Mouse (Mus musculus): ENCODE measurements around the gene Ccdc134.
"Not testable (repeated sequence)": the region's sequence is repeated elsewhere in the genome, so short reads cannot be mapped to it uniquely, and the experiment has no call there.

Ccdc134 gene

GRCm38 (mm10) chr15:82127426-82128374 is at the start of gene Ccdc134:
Ccdc134 (plus strand) TSS chr15:82127922.
- peak; percentile 98 for DNase-seq

DNA sequence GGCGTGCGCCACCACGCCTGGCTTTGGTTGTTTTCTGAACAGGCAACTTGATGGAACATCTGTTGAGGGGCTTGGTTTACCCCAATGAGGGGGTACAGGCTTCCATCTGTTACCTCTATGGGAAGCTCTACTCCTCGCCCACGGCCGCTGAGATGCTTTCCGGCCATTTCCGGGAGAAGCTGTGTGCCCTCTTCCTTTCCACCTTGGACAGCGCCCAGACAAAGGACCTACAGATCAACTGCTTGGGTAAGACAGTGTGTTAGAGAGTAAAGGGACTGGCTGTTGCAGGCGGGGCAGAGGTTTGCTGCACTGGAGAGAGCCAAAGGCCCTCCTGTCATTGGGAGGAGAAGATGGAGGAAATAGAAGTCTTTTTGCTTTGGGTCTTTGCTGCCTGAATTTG is 47.8 kb upstream of the Ccdc134 start:
- DNase-seq: no peak

GRCm38 (mm10) chr15:82081161-82081560 is 46.6 kb upstream of the Ccdc134 start:
- peak in 1 of 2 experiments; percentile 21 for DNase-seq

DNA sequence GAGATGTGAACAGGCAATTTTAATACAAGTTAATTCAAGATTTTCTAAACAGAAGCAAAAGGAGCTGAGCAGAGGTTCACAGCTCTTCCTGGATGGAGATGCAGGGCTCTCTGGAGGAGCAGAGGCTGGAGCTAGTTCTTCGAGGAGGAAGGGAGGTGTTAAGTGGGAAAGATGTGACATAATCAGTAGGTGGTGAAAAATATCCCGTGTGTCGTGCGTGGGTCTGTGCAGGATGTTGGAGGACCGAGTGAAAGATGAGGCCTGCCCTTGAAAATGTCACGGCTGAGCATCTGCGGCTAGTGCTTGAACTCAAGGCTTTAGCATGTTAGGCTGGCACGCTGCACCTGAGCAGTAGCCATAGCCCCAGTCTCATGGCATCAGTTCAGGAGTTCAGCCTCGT is 42.1 kb upstream of the Ccdc134 start:
- DNase-seq: no peak

DNA sequence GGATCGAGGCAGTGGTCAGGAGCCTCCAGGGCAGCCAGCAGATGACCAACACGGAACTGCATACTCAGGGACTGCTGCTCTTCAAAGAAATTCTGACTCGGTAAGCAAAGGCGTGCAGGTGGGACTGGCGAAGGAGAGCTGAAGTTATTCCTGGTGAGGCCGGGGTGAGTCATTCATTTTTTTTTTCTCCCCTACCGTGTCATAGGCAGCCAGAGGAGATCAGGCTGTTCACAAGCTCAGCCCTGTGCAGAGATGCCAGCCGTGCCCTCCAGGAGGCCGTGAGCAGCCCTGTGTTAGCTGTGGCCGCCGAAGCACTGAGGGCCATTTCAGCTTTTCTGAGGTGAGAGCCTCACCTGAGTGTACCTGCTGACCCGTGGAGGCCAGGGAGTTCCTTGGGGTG is 41.6 kb upstream of the Ccdc134 start:
- no peak for DNase-seq

DNA sequence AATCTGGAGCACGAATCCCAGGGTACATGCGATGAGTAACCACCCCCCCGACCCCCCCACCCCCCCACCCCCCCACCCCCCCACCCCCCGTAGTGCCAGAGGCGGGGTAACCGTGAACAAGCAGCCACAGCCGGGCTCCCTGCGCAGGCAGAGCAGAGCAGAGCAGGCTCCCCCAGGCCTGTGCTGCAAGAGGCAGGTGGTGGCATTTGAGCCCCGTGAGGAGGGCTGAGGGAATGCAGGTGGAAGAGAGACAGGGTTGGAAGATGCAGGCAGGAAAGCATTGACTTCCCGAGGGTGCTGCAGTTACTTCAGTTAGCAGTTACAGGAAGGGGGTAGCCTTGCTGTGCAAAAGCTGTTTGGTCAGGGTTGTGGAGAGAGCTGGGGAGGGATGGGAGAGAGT is 40.5 kb upstream of the Ccdc134 start:
- DNase-seq: no peak

GRCm38 (mm10) chr15:82091061-82091460 is 36.7 kb upstream of the Ccdc134 start:
- no peak for DNase-seq

- DNase-seq: peak in 1 of 2 experiments; percentile 57
These were observed 20.7 kb upstream of the Ccdc134 start for GRCm38 (mm10) chr15:82106953-82107555.

DNA sequence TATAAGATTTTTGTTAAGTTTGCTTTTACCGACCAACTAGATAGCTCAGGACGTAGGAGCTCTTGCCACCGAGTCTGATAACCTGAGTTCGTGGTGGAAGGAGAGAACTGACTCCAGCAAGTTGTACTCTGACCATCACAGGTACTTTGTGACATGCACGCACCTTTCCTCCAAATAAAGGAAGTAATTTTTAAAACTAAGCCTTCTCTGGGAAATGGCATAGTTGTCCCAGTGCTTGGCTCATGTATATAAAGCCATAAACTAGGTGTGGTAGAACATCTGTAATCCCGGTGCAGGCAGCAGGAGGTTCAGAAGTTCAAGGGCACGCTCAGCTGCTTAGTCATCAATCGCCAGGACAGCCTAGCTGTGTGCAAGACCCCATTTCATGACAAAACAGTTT is 7.2 kb upstream of the Ccdc134 start:
- DNase-seq: no peak

- DNase-seq: not testable (repeated sequence)
These were observed 1.0 kb upstream of the Ccdc134 start for GRCm38 (mm10) chr15:82126690-82127089.

- DNase-seq: no peak
These were observed 676 bp downstream of the Ccdc134 start for GRCm38 (mm10) chr15:82128398-82128797.

- DNase-seq: no peak
These were observed 2.9 kb downstream of the Ccdc134 start for GRCm38 (mm10) chr15:82130599-82130998.

DNA sequence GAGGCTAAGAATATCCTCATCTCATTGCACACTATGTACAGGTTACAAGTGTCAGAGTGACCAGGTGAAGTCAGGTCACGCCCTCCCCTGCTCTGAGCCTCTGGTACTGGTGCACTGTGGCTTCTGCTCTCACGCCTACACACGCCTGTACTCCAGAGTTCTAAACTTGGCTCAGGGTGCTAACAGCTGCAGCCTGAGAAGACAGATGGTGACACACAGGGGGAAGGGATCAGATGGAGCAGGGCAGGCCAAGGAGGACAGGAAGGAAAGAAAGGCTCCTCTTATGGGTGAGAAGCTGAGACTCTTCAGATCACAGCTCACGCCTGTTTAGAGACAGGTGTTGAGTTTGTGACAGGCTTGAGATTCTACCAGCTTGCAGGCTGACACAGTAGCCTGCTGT is 7.7 kb downstream of the Ccdc134 start:
- no peak for DNase-seq

DNA sequence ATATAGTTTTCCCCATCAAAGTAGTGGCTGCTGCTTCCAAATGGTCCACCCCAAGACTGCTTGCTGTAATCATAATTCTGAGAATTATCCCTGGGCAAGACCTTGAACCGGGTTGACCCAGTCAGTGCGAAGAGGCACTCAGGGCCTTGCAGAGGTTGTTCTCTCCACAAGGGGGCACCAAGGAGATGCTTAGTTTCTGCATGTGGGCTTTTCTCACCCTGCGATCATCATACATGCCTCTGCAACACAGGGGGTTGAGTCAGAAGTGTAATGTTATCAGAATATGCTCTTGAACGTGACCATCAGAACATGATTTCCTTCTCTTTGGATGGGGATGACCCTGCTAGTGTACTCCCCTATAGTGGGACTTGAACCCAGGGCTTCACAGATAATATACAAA is 10.8 kb downstream of the Ccdc134 start:
- DNase-seq: peak; percentile 54 to 79

DNA sequence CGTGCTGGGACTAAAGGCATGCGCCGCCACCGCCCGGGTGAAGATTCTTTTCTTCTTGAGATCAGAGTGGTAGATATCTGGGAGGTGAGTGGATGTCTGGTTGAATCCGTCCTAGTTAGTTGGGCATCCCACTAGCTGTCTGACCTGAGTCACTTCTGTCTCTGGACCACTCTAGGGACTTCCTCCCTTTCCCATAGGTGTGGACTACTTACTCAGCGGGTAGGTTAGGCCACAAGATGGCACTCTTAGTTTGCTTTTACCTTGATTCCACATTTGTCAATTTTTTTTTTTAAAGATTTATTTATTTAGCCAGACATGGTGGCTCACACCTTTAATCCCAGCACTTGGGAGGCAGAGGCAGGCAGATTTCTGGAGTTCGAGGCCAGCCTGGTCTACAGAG is 11.5 kb downstream of the Ccdc134 start:
- DNase-seq: no peak

DNA sequence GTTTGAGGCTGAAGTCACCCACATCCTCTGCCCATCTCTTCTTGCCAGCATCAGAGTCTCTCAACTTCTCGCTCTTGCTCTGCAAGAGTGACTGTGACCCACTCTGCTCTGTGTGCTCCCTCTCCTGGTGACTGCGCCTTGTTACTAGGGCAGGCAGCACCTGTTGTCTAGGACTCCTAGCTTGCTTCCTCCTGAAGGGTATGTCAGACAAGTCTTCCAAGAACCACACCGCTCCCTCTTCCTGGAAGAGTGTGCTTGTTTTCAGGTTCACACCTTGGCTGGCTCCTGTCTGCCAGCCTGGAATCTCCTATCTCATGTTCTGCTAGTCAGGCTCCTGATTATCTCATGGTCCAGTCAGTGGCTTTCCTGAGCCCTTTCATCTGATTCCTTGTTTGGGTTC is 12.6 kb downstream of the Ccdc134 start:
- no peak for DNase-seq

- DNase-seq: no peak
These were observed 16.4 kb downstream of the Ccdc134 start for GRCm38 (mm10) chr15:82144157-82144556.

GRCm38 (mm10) chr15:82145408-82145807 is 17.7 kb downstream of the Ccdc134 start:
- DNase-seq: no peak

- no peak for DNase-seq
These were observed 18.4 kb downstream of the Ccdc134 start for GRCm38 (mm10) chr15:82145851-82146769.

- peak; percentile 99 to 100 for DNase-seq
These were observed 19.3 kb downstream of the Ccdc134 start, which contains the start of gene Srebf2 for GRCm38 (mm10) chr15:82146770-82147610. Srebf2 (plus strand) TSS chr15:82147181.

DNA sequence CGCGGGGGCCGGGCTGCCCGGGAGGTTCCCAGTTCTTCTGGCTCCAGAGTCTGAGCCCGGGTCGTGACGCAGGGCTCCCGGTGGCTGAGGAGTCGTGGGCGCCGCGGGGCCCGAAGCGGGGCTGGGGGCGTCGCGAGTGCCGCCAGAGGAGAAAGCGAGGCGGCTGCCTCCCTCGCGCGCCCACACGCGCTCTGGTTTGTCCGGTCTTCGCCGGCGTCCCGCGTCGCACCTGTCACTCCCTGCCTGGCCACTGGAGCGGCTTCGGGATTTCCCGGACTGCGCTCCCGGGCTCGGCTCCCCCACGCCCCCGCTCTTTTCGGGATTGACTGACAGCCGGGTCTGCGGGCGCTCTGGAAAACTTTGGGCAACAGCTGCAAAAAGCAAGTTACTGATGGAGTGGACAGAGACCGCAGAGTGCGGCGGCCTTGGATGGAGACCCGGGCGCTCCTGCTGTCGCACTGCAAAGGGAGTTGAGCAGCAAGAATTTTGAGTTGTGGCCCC is 19.9 kb downstream of the Ccdc134 start:
- peak; percentile 74 to 75 for DNase-seq

GRCm38 (mm10) chr15:82148510-82148911 is 20.8 kb downstream of the Ccdc134 start:
- no peak for DNase-seq

Measured in lung, postnatal 4 days (tissue).